Mouse (Mus musculus) adrenal gland, adult 2 months (tissue): Measurements from ENCODE around the gene Irf4. TPM values are rescaled to one million over a fixed set of nuclear protein-coding genes. Genes with fewer than 3 reads are reported as not detected.

ENCODE experiments used
- DNase-seq: peaks from one replicate; pipeline ENCODE4 v3.0.0; 2021
- long read RNA-seq: library from polyadenylated mRNA; stranded (forward); transcript quantifications from one replicate; pipeline ENCODE4 v2.0.0, GENCODE M21; 2021
- polyA plus RNA-seq: library from polyadenylated mRNA; depleted of rRNA; stranded (reverse); fragments of >200 nt; gene quantifications from 2 replicates; pipeline ENCODE4 v1.2.3, GENCODE M21; 2012; rRNA removed
- total RNA-seq, 2 experiments: library from RNA; stranded (reverse); gene quantifications; 2 replicates each; pipeline ENCODE4 v1.2.3; 2021

Gene Irf4
- total RNA-seq (10 to 100 TPM; 23.5 to 25.7 TPM), polyA plus RNA-seq (0.88 and 1.4 TPM in 2 replicates)
- long read RNA-seq, partial matches to known transcripts = 4 of 4 reads
- long read RNA-seq, other reads (novel, unspliced or antisense) = 0 of 4 reads

- peak; percentile 77 for DNase-seq
These were observed at the start of gene Irf4 for GRCm38 (mm10) chr13:30749021-30749556. TSS of gene Irf4 (plus strand) at chr13:30749226.

- no peak for DNase-seq
These were observed 46.3 kb upstream of the Irf4 start for GRCm38 (mm10) chr13:30702695-30703094.

- no peak for DNase-seq
These were observed 44.6 kb upstream of the Irf4 start for GRCm38 (mm10) chr13:30704246-30705095.

- no peak for DNase-seq
These were observed 38.0 kb upstream of the Irf4 start for GRCm38 (mm10) chr13:30711066-30711465.

- no peak for DNase-seq
These were observed 37.3 kb upstream of the Irf4 start for GRCm38 (mm10) chr13:30711711-30712110.

- no peak for DNase-seq
These were observed 36.7 kb upstream of the Irf4 start for GRCm38 (mm10) chr13:30712280-30712679.

DNA sequence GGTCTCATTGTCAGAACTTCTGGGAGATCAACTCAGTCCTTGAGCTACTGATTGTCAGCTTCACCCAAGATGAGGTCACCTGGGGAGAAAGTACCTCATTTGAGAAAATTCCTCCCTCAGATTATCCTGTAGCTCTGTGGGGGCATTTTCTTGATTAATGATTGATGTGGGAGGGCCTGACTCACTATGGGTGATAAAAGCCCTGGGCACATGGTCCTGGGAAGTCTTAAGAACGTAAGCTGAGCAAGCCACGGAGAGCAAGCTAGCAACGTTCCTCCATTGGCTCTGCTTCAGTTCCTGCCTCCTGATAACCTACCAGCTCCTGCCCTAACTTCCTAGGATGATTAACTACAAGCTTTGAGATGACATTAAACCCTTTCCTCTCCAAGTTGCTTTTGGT, 35.4 kb upstream of the Irf4 start:
- no peak for DNase-seq

DNA sequence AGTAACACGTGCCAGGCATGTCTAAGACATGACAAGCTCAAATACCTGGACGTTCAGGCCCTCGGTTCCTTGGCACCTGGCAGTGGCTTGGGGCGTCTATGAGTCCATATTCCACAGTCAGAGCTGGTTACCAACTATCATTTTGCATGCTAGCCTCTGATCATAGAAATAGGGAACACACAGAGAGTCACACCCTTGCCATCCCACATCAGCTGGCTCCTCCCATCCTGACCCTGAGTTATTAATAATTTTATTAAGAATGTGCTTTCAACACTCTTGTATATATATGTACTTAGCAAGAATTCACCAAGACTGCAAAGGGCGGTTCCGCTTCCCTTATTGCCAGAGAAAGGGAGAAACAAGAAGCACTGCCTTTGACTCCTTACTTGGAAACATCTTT, 34.5 kb upstream of the Irf4 start:
- no peak for DNase-seq

DNA sequence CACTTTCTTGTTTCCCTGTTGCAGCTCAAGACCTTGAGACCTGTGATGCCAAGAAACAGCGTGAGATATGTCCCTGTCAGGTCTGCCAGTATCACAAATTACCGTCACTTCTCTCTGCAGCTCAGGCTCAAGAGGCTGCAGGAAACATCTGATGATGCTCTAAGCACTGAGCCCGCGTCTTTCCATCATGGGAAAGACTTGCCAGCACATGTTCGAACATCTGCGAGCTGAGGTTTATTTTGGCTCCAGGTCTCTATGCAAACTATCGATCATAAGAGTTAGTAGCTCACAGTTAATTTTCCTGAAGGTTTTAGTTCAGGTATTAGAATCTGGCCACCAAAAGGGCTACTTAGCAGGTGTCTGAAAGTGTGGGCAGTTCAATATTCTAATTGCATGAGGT, 34.0 kb upstream of the Irf4 start:
- DNase-seq = no peak

- no peak for DNase-seq
These were observed 33.5 kb upstream of the Irf4 start for GRCm38 (mm10) chr13:30715573-30715972.

DNA sequence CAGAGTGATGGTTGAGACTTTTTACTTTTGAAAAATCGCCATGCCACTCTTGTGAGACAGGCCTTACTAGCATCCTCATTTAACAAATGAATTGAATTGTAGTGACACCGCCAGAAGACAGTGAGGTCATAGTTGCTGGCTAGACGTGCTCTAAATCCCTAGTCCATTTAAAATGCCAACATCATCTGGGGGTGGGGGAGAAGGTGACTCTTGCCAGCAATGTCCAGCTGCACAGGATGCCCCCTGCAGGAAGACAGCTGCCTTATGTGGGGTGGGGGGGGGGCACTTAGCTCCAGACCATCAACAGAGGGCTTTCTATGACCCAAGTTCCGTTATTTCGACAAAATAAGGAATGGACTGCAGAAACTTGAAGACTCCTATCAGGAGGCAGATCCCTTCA, 32.4 kb upstream of the Irf4 start:
- no peak for DNase-seq

GRCm38 (mm10) chr13:30722601-30723000, 26.4 kb upstream of the Irf4 start:
- no peak for DNase-seq

DNA sequence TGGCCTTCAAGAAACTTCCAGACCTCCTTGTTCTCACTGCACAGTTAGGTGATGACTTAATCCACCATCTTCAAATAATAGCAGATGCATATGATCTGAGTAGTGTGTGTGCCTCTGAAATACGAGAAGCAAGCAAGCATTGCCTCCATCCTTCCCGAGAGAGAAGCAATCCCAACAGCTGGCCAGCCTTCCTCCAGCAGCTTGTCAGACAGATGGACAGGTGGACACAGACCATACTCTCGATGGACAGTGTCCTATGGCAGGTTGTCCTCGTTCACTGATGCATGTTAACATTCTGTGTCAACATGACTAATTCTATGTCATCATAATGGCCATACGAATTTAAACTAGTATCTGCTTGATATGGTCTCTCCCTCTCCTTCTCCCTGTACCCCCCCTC, 25.8 kb upstream of the Irf4 start:
- DNase-seq = no peak

GRCm38 (mm10) chr13:30723858-30724257, 25.2 kb upstream of the Irf4 start:
- DNase-seq = no peak

- peak; percentile 63 for DNase-seq
These were observed 24.2 kb upstream of the Irf4 start for GRCm38 (mm10) chr13:30724691-30725271.

DNA sequence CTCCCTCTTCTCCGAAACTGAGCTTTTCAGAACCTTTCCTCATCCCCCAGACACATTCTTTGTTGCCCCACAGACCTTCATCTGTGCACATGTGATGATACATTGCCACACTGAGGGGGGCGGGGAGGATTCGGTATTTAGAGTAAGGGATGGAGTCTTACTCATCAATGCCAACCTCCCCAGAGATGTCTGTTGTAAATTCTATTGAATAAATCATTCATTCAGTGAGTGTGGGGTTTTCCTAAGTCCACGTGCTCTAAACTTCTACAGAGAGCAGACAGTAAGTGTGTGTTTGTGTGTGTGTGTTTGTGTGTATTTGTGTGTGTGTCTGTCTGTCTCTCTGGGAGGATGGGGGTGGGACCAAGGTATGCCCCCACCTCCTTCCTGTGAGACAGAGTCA, 22.1 kb upstream of the Irf4 start:
- no peak for DNase-seq

GRCm38 (mm10) chr13:30728155-30728554, 20.9 kb upstream of the Irf4 start:
- DNase-seq = no peak

GRCm38 (mm10) chr13:30729245-30729644, 19.8 kb upstream of the Irf4 start:
- DNase-seq = peak; percentile 37

- DNase-seq = no peak
These were observed 18.8 kb upstream of the Irf4 start for GRCm38 (mm10) chr13:30730104-30730793.

GRCm38 (mm10) chr13:30732709-30733445, 16.1 kb upstream of the Irf4 start:
- DNase-seq = no peak

DNA sequence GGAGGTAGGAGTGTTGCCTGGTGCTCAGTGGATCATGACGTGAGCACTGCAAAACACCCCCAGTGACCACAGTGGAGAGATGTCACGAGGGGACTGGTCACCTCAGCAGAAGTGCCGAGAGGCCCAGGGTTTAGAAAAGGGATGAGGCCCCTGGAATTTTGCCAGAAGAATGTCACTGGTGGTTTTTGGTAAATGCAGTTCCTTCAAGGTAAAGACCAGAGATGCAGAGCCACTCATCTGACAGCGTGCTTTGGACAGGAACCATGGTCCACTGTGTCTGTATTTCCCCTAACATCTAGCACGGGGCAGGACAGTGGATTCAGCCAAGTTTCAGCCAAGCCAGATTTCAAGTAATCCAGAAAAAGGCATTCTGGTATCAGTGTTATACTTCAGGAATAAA, 12.3 kb upstream of the Irf4 start:
- DNase-seq = no peak

DNA sequence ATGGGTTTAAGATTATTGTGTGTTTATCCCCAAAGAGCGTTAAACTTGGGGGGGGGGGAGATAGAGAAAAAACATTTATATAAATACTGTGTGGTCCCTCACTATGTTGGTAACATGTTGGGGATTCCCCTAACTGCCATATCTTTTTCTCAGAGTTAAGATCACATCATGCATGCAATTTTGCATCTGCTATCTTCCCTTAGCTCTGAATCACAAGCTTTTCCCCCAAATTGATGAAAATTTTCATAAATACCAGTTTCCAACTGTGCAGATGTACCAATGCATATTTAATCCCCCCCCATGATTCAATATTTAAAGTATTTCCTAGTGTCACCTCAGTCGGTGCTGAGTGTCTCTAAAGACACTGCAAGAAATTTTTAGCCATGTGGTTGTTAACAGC, 11.8 kb upstream of the Irf4 start:
- DNase-seq = no peak
